Mouse (Mus musculus): Measurements from ENCODE around the gene Ssb.

Gene Ssb

DNA sequence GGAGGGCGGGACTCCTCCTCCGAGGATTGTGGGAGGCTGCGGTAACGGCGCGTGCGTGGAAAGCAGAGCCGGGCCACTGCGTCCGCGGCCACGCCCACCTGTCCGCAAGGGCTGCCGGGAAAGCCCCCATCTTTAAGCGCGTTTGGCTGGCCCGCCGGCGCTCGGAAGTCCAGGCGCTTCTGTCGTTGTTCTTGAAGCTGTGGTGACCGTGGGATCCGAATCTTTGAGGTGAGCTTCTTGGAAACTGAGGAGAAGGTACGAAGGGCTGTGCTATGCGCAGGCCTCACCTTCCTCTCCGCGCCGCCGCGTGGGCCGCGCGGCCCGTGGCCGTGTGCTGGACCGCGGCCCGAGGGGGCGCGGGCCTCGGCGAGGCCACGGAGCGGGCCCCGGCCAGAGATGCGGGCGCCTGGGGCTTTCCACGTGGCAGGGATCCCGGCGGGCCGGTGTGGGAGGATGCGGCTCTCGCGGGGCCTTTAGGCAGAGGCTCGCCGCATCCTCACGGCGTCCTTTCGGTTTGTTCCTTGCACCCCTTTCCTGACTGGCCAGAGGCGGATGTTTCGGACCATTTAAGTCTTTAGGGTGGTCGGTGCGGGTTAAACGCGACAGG lies at the start of gene Ssb:
Gene Ssb (plus strand): TSS at position 78 of the 607 bp plus-strand sequence.
- DNase-seq (ENCODE audit: extremely low read depth, low read depth, low spot score): no peak

DNA sequence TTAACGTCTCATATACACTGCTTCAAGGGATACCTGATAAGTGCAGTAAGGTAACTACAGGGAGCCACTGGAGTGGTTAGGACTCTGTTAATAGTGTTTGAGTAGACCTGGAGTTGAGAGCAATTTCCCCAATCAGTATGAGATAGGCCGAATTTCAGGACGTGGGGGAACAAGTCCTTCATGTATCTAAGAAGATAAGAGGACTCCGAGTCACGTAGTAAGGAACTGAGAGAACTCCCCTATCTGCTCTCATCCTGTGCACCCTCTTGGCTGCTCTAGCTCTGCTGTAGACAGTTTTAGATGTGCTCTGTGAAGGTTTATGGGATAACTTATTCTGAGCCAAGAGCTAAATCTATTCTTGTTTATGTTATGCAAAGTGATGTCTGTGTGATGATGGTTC lies 44.8 kb upstream of the Ssb start:
- DNase-seq (ENCODE audit: extremely low read depth, low read depth, low spot score): no peak

DNA sequence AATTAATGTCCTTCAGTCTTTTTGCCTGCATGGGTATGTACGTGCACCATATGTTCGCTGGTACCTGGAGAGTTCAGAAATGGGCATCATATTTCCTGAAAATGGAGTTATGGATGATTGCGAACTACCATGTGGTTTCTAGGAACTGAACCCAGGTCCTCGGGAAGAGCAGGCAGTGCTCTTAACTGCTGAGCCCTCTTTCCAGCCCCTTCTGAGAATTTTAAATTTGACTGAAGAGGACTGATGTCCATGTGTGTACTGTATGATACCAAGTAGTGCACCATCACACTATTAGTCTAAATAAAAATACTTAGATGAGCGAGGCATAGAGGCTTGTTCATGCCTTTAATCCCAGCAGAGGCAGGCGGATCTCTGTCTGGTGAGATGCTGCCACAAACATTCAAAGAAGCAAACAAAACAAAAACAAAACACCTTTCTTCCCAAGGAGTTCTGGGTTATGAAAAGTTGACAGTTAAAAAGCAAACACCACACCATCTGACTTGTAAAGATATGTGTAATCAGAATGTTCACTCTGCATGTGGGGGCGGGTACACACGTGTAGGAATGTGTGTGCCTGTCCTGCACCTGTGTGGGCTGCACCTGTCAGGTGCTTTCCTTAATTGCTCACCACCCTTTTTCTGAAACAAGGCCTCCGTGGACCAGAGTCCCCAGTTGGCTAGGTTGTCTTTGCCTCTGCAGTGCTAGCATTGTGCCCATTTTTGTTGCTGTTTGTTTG lies 42.8 kb upstream of the Ssb start:
- DNase-seq (ENCODE audit: extremely low read depth, low read depth, low spot score): no peak

DNA sequence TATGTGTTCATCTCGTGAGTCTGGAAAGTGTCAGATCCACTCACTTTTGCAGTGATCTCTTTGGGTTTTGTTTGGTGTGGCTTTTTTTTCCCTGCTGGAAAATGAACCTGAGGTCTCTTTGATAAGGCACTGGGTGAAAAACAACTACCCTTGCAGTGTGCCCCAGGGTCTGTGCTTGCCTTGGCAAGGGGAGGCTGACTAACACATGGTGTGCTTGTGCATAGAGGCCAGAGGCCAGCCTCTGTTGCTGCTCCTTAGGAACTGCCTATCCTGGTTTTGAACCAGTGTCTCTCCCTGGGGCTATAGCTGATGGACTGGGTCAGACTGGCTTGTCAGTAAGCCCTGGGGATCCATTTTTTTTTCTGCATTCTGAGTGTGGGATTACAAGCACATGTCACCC lies 41.2 kb upstream of the Ssb start:
- DNase-seq (ENCODE audit: extremely low read depth, low read depth, low spot score): no peak

DNA sequence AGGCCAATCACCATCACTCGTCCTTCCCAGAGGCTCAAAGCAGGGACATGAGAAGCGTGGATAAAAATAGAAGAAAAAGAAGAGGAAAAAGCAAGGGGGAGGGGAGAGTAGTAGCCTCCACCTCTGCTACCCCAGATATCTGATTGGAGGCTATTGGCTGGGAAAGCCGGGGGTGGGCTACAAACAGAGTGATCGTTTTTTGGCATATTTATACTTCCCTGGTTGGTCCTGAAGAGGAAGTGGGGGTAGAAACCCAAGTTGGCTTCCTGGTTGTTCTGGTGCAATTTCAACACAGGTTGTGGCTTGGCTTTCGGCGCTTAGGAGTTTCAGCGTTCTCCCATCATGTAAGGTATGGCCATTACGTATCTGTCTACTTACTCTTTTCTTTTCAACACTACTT lies 39.7 kb upstream of the Ssb start, which contains the start of gene Klhl23:
Gene Klhl23 (plus strand): TSS at position 234 of the 400 bp plus-strand sequence.
- no peak for DNase-seq (ENCODE audit: extremely low read depth, low read depth, low spot score)

DNA sequence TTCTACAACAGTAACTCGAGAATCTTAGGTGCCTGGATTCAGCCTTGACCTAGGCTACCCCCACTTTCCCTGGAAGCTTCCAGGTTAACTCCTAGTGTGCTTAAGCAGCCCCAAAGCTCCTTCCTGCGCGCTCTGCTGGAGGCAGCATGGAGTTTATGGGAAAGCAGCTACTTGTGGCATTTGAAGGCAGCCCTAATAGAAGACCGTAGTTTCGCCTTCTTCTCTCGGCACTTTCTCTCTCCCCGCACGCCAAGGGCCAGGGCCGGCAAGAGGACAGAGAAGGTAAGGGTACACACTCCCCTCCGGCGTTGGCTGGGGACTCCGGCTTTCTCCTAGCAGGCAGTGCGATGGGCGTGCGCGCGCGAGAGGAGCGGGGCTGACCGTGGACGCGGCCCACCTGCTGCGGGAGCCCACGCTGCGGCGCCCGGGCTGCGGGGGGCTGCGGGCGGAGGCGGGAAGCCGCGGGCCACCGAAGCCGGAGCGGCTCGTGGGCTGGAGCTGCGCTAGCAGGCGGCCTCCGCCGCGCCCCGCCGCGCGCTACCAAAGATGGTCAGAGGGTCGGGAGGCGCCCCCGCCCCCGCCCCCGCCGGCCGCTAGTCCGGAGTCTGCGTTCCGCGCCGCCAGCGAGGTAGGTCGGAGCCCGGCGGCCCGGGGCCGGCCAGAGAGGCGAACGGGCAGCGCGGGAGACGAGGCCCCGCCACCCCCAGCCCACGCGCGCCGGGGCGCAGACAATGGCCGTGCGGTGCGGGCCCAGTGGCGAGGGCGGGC lies 38.8 kb upstream of the Ssb start:
- no peak for DNase-seq (ENCODE audit: extremely low read depth, low read depth, low spot score)

DNA sequence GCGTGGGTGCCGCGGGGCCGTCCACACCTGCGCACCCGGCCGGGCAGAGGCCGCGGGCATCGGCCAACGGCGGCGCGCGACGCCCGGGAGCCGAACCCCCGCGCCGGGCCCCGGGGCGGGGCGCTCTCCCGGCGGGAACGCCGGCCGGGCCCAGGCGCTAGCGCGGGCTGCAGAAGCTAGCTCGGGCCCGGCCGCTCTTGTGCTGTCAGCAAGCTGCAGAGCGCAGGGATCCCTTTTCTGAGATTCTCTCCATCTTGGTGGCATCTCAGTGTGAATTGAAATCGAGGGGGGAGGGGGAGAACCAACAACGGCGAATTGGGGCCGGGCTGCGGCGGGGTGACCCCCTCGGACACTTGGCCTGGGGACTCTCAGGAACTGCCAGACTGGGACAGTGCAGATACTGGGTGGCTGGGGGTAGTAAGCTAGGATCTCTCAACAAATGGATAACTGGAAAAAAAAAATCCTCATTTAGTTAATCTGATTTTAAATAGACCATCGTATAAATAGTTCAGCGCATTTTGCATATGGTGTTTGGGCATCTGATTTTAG lies 38.2 kb upstream of the Ssb start:
- DNase-seq (ENCODE audit: extremely low read depth, low read depth, low spot score): no peak

DNA sequence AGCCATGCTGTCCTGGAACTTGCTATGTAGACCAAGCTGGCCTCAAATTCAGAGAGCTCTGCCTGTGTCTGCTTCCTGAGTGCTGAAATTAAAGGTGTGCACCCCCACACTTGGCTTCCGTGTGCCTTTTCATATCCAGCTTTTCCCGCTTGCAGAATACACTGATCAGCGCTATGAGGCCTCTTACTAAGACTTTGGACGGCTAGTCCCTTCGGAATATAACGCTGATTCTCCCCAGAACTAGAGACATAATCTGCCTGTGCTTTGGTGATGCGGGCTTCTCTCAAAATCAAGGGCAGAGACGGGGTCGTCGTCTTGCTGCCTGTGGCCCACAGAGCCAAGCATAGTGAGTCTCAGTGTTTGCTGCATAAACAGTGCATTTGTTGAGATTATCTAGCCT lies 35.5 kb upstream of the Ssb start:
- DNase-seq (ENCODE audit: extremely low read depth, low read depth, low spot score): no peak

DNA sequence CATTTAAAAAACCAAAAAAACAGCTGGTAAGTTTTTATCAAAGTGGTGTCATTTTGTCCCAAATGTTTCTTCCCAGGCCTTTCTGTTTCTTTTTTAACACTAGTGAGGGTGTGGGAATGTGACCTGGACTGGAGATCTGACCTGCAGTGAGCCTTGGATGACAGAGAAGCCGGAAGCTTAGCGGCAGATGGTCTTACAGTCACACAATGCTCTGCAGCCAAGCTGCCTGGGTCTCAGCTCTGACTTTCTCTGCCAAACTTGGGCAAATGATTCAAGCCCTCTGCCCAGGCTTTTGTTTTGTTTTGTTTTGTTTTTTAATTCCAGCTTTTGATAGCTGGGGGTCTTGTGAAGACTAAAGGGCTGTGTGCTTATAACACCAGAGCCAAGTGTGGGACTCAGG lies 35.0 kb upstream of the Ssb start:
- no peak for DNase-seq (ENCODE audit: extremely low read depth, low read depth, low spot score)

DNA sequence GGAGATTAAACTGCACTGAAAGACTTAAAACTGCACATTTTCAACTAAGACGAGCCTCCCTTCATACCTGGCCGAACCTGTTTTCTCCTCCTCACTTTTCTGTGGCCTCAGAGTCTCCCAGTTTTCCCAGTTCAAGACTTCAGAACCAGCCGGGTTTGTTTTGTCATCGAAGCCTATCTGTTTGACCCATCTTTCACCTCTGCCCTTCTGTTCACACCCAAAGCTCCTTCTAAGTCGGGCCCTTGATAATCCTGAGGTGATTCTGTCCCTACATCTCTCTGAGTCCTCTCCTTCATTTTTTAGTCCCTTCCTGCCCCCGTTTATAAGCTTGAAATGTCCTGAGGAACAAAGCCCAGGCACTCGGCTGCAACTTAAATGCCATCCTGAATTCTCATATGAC lies 33.3 kb upstream of the Ssb start:
- DNase-seq (ENCODE audit: extremely low read depth, low read depth, low spot score): no peak

DNA sequence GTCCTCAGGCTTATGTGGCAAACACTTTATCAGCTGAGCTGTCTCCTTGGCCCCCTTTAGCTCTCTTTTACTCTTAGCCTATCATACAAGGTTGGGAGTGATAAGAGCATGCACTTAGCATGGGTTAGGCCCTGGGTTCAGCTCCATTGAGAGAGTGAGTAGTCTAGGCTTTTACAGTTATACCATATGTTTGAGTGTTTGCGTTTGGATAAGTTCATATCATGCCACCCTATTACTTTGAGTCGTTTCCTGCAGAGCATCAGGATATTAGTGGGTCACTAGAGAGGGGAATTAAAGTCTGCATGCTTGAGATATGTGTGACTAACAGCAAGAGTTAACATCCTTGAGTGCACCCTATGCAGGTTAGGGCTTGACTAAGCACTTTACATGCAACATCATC lies 31.7 kb upstream of the Ssb start:
- DNase-seq (ENCODE audit: extremely low read depth, low read depth, low spot score): no peak

DNA sequence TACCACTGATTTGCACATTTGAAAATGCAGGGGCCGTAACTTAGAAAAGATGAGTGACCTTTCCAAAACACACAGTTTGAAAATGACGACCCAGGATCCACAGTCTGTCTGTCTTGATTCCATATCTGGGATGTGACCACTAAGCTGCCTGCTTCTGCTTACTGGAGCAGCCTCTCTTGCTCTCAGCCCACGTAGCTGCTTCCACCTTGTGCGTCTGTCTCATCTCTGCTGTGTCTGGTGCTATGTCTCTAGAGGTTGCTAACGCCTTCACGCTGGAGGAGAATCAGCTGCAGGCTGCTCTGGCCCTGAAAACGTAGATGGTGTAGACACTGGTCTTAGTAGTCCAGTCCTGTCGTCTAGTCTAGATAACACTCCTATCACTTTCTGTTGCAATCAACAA lies 31.2 kb upstream of the Ssb start:
- no peak for DNase-seq (ENCODE audit: extremely low read depth, low read depth, low spot score)

DNA sequence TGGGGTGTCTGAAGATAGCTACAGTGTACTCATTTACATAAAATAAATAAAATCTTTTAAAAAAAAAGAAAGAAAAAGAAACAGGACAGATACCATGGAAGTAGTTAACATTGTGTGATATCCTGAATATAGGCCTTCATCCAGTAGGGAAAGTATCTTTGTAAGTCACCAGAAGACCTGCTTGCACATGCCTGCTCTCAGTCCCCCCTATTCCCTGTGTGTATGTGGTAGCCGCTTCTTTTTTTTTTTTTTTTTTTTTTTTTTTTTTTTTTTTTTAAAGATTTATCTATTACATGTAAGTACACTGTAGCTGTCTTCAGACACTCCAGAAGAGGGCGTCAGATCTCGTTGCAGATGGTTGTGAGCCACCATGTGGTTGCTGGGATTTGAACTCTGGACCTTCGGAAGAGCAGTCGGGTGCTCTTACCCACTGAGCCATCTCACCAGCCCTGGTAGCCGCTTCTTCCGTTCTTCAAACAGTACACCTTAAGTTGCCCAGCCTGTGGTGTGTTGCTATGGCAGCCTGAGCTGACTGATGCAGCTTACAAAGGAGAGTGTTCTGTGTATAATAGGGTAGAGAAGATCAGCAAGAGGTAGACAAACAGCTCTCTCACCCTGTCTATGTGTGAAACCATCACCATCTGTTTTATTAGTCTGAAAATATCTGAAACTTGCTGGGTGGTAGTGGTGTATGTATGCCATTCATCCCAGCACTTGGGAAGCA lies 24.0 kb upstream of the Ssb start:
- no peak for DNase-seq (ENCODE audit: extremely low read depth, low read depth, low spot score)

DNA sequence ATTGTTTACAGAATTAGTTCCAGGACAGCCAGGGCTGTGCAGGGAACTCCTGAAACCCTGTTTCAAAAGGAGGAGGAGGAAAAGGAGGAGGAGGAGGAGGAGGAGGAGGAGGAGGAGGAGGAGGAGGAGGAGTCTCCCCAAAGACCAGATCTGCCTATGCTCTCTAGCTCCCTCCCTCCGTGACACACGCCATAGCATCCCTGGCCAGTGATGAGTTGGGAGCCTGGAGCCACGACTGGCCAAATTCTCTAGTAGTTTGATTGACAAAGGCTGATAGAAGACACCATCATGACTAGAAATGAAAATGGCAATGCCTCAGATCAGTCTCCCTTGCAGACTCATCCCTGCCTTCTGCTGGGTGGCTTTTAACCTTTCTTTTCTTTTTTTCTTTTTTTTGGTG lies 23.4 kb upstream of the Ssb start:
- no peak for DNase-seq (ENCODE audit: extremely low read depth, low read depth, low spot score)

DNA sequence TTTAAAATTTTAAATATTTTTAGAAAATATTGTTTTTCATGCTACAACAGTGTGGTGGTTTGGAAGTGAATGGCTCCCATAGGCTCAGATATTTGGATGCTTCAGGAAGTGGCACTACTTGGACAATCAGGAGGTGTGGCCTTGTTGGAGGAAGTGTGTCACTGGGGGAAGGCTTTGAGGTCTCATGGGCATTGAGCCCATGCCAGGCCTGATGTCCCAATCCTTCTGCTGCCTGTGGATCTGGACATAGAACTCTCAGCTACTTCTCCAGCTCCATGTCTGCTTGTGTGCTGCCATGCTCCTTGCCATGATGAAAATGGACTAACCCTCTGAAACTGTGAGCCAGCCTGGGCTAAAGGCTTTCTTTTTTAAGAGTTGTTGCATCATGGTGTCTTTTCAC lies 22.7 kb upstream of the Ssb start:
- no peak for DNase-seq (ENCODE audit: extremely low read depth, low read depth, low spot score)

DNA sequence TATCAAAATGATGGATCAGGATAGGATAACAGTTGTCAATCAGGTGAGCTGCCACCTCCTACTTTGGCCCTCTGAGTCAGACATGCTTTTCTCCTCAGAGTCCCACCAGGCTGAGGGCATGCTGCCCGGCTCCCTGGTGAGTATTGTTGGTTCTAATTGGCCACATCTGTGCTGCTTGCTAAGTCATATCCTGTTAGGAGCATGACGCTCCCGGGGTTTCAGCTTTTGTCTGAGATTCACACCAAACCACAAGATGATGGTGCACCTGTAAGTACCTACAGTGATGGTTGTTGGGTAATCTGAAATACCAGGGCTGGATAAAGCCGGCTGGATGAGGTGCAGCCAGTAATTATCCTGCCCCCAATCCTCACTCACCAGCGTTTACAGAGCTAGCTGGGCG lies 21.1 kb upstream of the Ssb start:
- no peak for DNase-seq (ENCODE audit: extremely low read depth, low read depth, low spot score)

DNA sequence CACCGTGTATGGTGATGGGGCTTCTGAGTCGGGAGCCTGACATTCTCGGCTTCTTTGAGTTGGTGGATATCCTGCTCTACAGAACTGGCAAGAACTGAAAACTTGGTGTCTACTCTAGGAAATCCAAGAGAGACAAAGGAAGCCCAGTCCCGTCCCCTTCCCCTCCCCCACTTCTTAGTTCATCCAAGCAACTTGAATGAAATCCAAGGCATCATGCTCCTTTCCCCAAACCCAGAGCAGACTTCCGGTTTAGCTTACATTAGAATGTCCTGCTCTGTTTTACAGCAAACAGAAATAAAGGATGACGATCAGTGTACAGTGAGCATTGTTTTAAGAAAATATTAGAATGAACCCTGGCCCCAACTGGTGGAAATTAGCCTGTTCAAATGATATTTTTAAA lies 12.1 kb upstream of the Ssb start:
- DNase-seq (ENCODE audit: extremely low read depth, low read depth, low spot score): no peak

DNA sequence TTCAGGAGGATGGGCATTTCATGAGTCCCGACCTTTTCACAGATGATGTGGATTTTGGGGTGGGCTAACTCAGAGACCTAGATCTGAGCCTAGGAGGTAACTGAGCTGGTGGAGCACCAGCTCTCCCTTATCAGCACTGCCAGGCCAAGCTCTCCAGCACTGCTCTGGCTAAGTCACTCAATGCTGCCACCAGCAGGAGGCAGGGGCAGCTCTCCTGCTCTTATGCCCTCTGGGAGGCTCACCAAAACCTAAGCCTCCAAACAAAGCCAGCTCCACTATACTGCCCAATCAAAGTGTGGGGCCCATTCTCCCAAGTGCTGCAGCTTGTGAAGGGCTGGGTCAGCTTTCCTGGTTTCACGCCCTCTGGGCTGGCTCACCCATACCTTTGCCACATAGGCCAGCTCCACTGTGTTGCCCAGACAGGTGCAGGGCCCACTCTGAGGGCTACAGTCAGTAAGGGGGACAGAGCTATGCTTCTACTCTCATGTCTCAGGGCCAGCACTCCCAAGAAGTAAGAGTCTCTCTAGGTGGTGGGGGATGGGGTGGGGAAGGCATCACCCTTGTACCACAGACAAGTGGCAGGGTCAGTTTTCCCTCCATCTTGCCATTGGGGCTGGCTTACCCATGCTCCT lies 9.8 kb upstream of the Ssb start:
- no peak for DNase-seq (ENCODE audit: extremely low read depth, low read depth, low spot score)

DNA sequence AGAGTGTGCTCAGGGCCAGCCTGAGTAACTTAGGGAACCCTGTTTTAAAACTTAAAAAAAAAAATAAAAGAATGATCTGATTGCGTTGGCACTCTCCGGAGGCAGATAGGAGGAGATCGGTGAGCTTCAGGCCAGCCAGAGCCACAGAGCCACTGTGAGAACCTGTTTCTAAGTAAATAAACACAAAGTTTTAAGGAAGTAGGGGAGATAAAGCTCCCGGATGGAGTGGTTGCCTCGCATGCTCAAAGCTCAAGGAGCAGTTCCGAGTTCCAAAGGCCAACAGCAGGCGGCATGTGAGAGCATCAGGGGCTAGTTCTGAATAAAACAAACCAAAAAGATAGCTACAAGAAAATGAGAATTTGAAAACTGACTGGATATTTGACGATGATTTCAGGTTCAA lies 5.0 kb upstream of the Ssb start:
- DNase-seq (ENCODE audit: extremely low read depth, low read depth, low spot score): no peak

DNA sequence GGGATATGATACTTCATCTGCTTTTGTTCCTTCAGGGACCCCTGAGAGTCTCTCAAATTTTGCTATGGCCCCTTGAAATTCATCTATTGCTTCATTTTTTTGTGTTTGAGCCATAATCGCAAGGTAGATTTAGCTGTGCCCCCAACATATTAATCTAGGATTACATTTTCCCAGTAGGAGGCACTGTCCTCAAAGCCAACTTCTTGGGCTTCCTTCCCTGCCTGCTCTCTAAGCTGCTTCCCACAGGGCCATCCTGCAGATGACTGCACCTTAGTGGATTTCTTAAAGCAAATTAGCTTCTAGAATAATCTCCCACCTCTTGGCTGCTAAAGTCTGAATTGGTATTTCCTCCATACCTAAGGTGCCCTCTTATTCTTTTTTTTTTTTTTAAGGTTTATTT lies 3.5 kb upstream of the Ssb start:
- DNase-seq (ENCODE audit: extremely low read depth, low read depth, low spot score): no peak

DNA sequence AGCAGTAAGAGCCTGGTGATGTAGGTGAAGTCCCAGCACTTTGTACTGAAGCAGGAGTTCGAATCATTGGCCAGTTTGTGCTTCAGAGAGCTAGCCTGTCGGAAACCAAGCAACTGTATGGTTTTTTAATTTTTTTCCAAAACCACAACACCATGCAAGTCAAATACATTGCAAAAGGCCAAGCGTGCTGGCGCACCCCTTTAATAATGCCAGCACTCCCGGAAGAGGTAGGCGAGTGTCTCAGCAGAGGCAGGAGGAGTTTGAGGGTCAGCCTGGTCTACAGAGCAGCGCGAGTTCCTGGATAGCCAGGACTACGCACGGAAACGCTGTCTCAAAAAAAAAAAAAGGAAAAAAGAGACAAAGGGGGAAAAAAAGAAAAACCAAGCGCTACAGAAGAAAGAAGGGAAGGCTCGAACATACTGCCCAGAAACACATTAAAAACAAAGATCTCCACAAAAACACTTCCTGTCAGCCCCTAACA lies 350 bp upstream of the Ssb start:
- DNase-seq (ENCODE audit: extremely low read depth, low read depth, low spot score): no peak

Data from fat pad, adult 2 months (tissue).